Mouse (Mus musculus): ENCODE data around the gene Hist1h3a.

GRCm38 (mm10) chr13:23747892-23748288 is 14.3 kb downstream of the Hist1h3a start:
- TF ChIP-seq CTCF (IDR thresholded peaks at IDR 0.05; ENCODE audit: low read depth, low read length) (no peak), POLR2A (IDR thresholded peaks at IDR 0.05; ENCODE audit: extremely low read depth, insufficient read depth, low read length) (no peak)

All from liver, adult 2 months (tissue).